Comparison of ENCODE assay signal across 8 mouse cellular contexts in genomic region chr14:47450121-47450520, GRCm38 (mm10). TPM values are rescaled to one million over a fixed set of nuclear protein-coding genes. Genes with fewer than 3 reads are reported as not detected.
DNase-seq lines count a peak whose midpoint lies in the region; ATAC-seq and TF ChIP-seq lines count a peak whose summit lies in the region.
"Not testable (repeated sequence)": the region's sequence is repeated elsewhere in the genome, so short reads cannot be mapped to it uniquely, and the experiment has no call there.

Fbxo34 (plus strand) TSS chr14:47450421.

- not testable (repeated sequence) for H3K4me3 ChIP-seq in forebrain, embryonic 10.5 days; heart, adult 2 months; hindbrain, embryonic 14.5 days (replicated peaks; ENCODE audit: low read length); liver, embryonic 14.5 days (ENCODE audit: insufficient read depth in 1 of 2, low read depth in 2 of 2, low read length in 2 of 2); midbrain, embryonic 16.5 days (ENCODE audit: low read depth, low read length)

- intact Hi-C loops in heart, adult 2 months (cut with DNase I): not testable (repeated sequence)

- H3K27ac ChIP-seq in forebrain, embryonic 10.5 days; heart, adult 2 months; hindbrain, embryonic 14.5 days; liver, embryonic 14.5 days; midbrain, embryonic 16.5 days (ENCODE audit: low read length): not testable (repeated sequence)

- not testable (repeated sequence) for TF ChIP-seq CTCF in heart, adult 2 months (IDR thresholded peaks at IDR 0.05); liver, embryonic 14.5 days (IDR thresholded peaks at IDR 0.05; ENCODE audit: low read depth)

- not testable (repeated sequence) for H3K79me2 ChIP-seq in heart, adult 2 months (replicated peaks; ENCODE audit: control insufficient read depth, insufficient read depth, low read length)

- H3K9ac ChIP-seq in heart, adult 2 months (ENCODE audit: low read depth, low read length); hindbrain, embryonic 14.5 days; liver, embryonic 14.5 days (replicated peaks); midbrain, embryonic 16.5 days (ENCODE audit: low read depth, low read length): not testable (repeated sequence)

- not testable (repeated sequence) for H3K36me3 ChIP-seq in forebrain, embryonic 10.5 days (replicated peaks); heart, adult 2 months (ENCODE audit: control insufficient read depth, insufficient read depth, low read length); hindbrain, embryonic 14.5 days (replicated peaks; ENCODE audit: control insufficient read depth, insufficient read depth); liver, embryonic 14.5 days (replicated peaks; ENCODE audit: control insufficient read depth, insufficient read depth, low read depth); midbrain, embryonic 16.5 days (ENCODE audit: control insufficient read depth, insufficient read depth, low read length)

- not testable (repeated sequence) for TF ChIP-seq POLR2A in heart, adult 2 months (IDR thresholded peaks at IDR 0.05; ENCODE audit: insufficient read depth, low read depth, low read length)

- 88% methylated on average over 3 of the region's 5 CpGs for WGBS in forebrain, embryonic 10.5 days
- 93% methylated on average over 3 of the region's 5 CpGs for WGBS in heart, adult 2 months
- 93% methylated on average over 2 of the region's 5 CpGs for WGBS in hindbrain, embryonic 14.5 days
- WGBS in liver, embryonic 14.5 days (ENCODE audit: insufficient replicate concordance): 75% methylated on average over 1 of the region's 5 CpGs
- WGBS in midbrain, embryonic 16.5 days: 89% methylated on average over 1 of the region's 5 CpGs

- not testable (repeated sequence) for H3K9me3 ChIP-seq in forebrain, embryonic 10.5 days; hindbrain, embryonic 14.5 days (ENCODE audit: control insufficient read depth, low read length); liver, embryonic 14.5 days (ENCODE audit: control insufficient read depth, low read length); midbrain, embryonic 16.5 days (replicated peaks; ENCODE audit: control insufficient read depth, low read length, poor library complexity, severe bottlenecking)

- H3K27me3 ChIP-seq in forebrain, embryonic 10.5 days (ENCODE audit: poor library complexity, severe bottlenecking); heart, adult 2 months (ENCODE audit: control insufficient read depth, insufficient read depth, low read length); hindbrain, embryonic 14.5 days (ENCODE audit: control insufficient read depth, insufficient read depth, low read length); liver, embryonic 14.5 days (ENCODE audit: control insufficient read depth, insufficient read depth, low read length); midbrain, embryonic 16.5 days (ENCODE audit: control insufficient read depth, insufficient read depth, low read depth, low read length): not testable (repeated sequence)

- not testable (repeated sequence) for H3K4me2 ChIP-seq in hindbrain, embryonic 14.5 days (replicated peaks); liver, embryonic 14.5 days (ENCODE audit: low read depth); midbrain, embryonic 16.5 days (ENCODE audit: low read length)

- DNase-seq in adrenal gland, postnatal 14 days; forebrain, embryonic 10.5 days (ENCODE audit: extremely low spot score, low spot score); heart, adult 2 months; hindbrain, embryonic 14.5 days (ENCODE audit: low spot score); layer of hippocampus, postnatal 25 days (ENCODE audit: extremely low spot score in 1 of 2, low spot score in 1 of 2); liver, embryonic 14.5 days (ENCODE audit: low read depth in 3 of 3, low spot score in 3 of 3); urinary bladder, adult 2 months (ENCODE audit: low spot score): not testable (repeated sequence)

- not testable (repeated sequence) for ATAC-seq in hindbrain, embryonic 14.5 days (ENCODE audit: low FRiP score); liver, embryonic 14.5 days (ENCODE audit: insufficient read depth); midbrain, embryonic 16.5 days

- not testable (repeated sequence) for TF ChIP-seq EP300 in heart, adult 2 months (IDR thresholded peaks at IDR 0.05; ENCODE audit: insufficient read depth, low read depth, low read length); liver, embryonic 14.5 days (IDR thresholded peaks at IDR 0.05; ENCODE audit: low read depth)

- H3K4me1 ChIP-seq in forebrain, embryonic 10.5 days; heart, adult 2 months (ENCODE audit: control insufficient read depth, insufficient read depth, low read length); hindbrain, embryonic 14.5 days (replicated peaks; ENCODE audit: control insufficient read depth, insufficient read depth, low read length); liver, embryonic 14.5 days (replicated peaks; ENCODE audit: control insufficient read depth in 2 of 2, insufficient read depth in 2 of 2, low read length in 1 of 2); midbrain, embryonic 16.5 days (ENCODE audit: control insufficient read depth, insufficient read depth, low read length): not testable (repeated sequence)

RNA-seq across cellular contexts. Expression of gene Fbxo34, which starts in this region (rescaled TPM):
- 21.3 and 27.8 TPM in 2 replicates for total RNA-seq in adrenal gland, postnatal 14 days (2021)
- 26.5 and 28.4 TPM in 2 replicates for polyA plus RNA-seq in forebrain, embryonic 10.5 days (2016; fragmentation: Nextera tagmentation; extraction: Ambion mirVana)
- total RNA-seq in heart, adult 2 months (2021): 10 to 100 TPM; 10.3 to 11.3 TPM
- polyA plus RNA-seq in heart, adult 2 months (2012; rRNA removed): 7.4 and 8.8 TPM in 2 replicates
- polyA plus RNA-seq in hindbrain, embryonic 14.5 days (2014; fragmentation: Nextera tagmentation; extraction: Ambion mirVana): 35.1 and 35.3 TPM in 2 replicates
- 10 to 100 TPM; 86.2 to 90.9 TPM for total RNA-seq in layer of hippocampus, postnatal 25 days (2021)
- polyA plus RNA-seq in liver, embryonic 14.5 days (2012; rRNA removed): 20.2 and 24.4 TPM in 2 replicates
- 33.4 and 37.1 TPM in 2 replicates for polyA plus RNA-seq in liver, embryonic 14.5 days (2014; fragmentation: Nextera tagmentation; extraction: Ambion mirVana)
- polyA plus RNA-seq in midbrain, embryonic 16.5 days (2015; fragmentation: Nextera tagmentation; extraction: Ambion mirVana): 30.0 and 32.6 TPM in 2 replicates
- 14.4 and 16.0 TPM in 2 replicates for polyA plus RNA-seq in urinary bladder, adult 2 months (2012; rRNA removed)
